Mouse (Mus musculus) midbrain, embryonic 13.5 days (tissue): ENCODE measurements at regions not wholly inside any gene's neighbourhood (a gene's known extent, or its start where the extent isn't known, plus 50 kb on each side); places are given as distances from the start of the nearest gene placed in this dataset.

Experiments
- ATAC-seq: fragments of 200-750 bp; cut with Nextera tagmentation; 2 replicates; pipeline ENCODE4 v1.8.0; 2017; ENCODE audit warnings: mild to moderate bottlenecking, moderate TSS enrichment, moderate library complexity
- H3K27ac ChIP-seq: fragments of 300-500 bp; sonication (generic); 2 replicates; pipeline ENCODE4 v1.5.1; 2015; ENCODE audit warnings: inconsistent platforms, mild to moderate bottlenecking, moderate library complexity
- H3K27me3 ChIP-seq: fragments of 300-500 bp; sonication (generic); 2 replicates; pipeline ENCODE4 v1.6.1; 2015; ENCODE audit warnings: mild to moderate bottlenecking, inconsistent platforms
- H3K36me3 ChIP-seq: fragments of 300-500 bp; sonication (generic); 2 replicates; pipeline ENCODE4 v1.6.1; 2015; ENCODE audit warnings: mild to moderate bottlenecking, inconsistent platforms
- H3K4me1 ChIP-seq: fragments of 300-500 bp; sonication (generic); replicated peaks from 2 replicates; pipeline ENCODE4 v1.6.1; 2015; ENCODE audit warnings: inconsistent platforms
- H3K4me2 ChIP-seq: fragments of 300-500 bp; sonication (generic); replicated peaks from 2 replicates; pipeline ENCODE4 v1.6.1; 2015; ENCODE audit warnings: moderate library complexity, mild to moderate bottlenecking, inconsistent platforms
- H3K4me3 ChIP-seq: fragments of 300-500 bp; sonication (generic); replicated peaks from 2 replicates; pipeline ENCODE4 v1.5.1; 2015; ENCODE audit warnings: mild to moderate bottlenecking, inconsistent platforms
- H3K9ac ChIP-seq: fragments of 300-500 bp; sonication (generic); replicated peaks from 2 replicates; pipeline ENCODE4 v1.6.1; 2015; ENCODE audit warnings: mild to moderate bottlenecking, inconsistent platforms
- H3K9me3 ChIP-seq: fragments of 300-500 bp; sonication (generic); 2 replicates; pipeline ENCODE4 v1.6.1; 2016; ENCODE audit warnings: mild to moderate bottlenecking, inconsistent platforms
- WGBS: fragments of 180-500 bp; shearing (Covaris S2); methylation state at CpG from one replicate; pipeline ENCODE4 v1.1.7; 2015; 5-methylcytosine and 5-hydroxymethylcytosine counted together

- Histone ChIP-seq H3K4me1 (no peaks in the 10 kb centered on the region), H3K27me3 (no peaks in the 10 kb centered on the region), H3K4me2 (no peak overlapping the region), H3K36me3 (no peaks in the 10 kb centered on the region), H3K9ac (no peak overlapping the region), H3K4me3 (no peak overlapping the region), H3K9me3 (no peaks in the 10 kb centered on the region), H3K27ac (no peak overlapping the region)
- WGBS = 74% methylated on average over 2 of the region's 2 CpGs
- no peak for ATAC-seq
Measured at GRCm38 (mm10) chr15:88542567-88542966, 57.5 kb upstream of the Zdhhc25 start.

GRCm38 (mm10) chr15:88544216-88544615 is 55.9 kb upstream of the Zdhhc25 start:
- no peaks in the 10 kb centered on the region for H3K4me1 ChIP-seq
- H3K27me3 ChIP-seq = no peaks in the 10 kb centered on the region
- WGBS = 89% methylated on average over 5 of the region's 5 CpGs
- no peak for ATAC-seq
- H3K36me3 ChIP-seq = no peaks in the 10 kb centered on the region
- no peak overlapping the region for H3K4me2 ChIP-seq
- H3K27ac ChIP-seq = no peak overlapping the region
- H3K9me3 ChIP-seq = no peaks in the 10 kb centered on the region
- no peak overlapping the region for H3K4me3 ChIP-seq
- H3K9ac ChIP-seq = no peak overlapping the region

DNA sequence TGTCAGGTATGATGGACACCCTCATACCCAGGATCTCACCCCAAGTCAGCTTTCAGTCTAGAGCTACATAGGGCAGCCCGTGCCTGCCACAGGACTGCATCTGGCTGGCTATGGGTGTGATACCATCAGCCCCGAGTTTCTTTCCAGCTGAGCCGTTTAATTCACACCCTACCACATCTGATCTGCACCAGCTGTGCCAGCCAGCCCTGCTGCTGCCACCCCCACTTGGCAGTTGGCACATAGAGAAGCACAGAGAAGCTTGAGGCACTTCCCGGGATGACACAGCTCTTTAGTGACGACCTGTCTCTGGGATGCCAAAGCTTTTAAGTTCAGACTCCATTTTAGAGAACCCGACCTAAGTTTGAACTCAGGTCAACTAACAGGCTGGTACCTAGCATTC is 51.8 kb upstream of the Zdhhc25 start:
- Histone ChIP-seq H3K4me2 (no peak overlapping the region), H3K36me3 (no peaks in the 10 kb centered on the region), H3K4me1 (no peaks in the 10 kb centered on the region), H3K9me3 (no peaks in the 10 kb centered on the region), H3K9ac (no peak overlapping the region), H3K27ac (no peak overlapping the region), H3K27me3 (no peaks in the 10 kb centered on the region), H3K4me3 (no peak overlapping the region)
- ATAC-seq = no peak
- 80% methylated on average over 6 of the region's 6 CpGs for WGBS
